Mouse (Mus musculus) E14TG2a.4 (cell line): ENCODE results near the gene Tshz2.

Experiments used
- CTCF ChIP-seq: conservative IDR thresholded peaks from 2 replicates; pipeline ENCODE4 v1.5.1; 2014; ENCODE audit warnings: low read length
- NANOG ChIP-seq: IDR thresholded peaks from 2 replicates; pipeline ENCODE4 v1.6.1; 2014; ENCODE audit warnings: borderline replicate concordance, low read length, mixed read lengths
- POU5F1 ChIP-seq: IDR thresholded peaks from 2 replicates; pipeline ENCODE4 v1.6.1; 2014; ENCODE audit warnings: low read length, borderline replicate concordance

- TF ChIP-seq CTCF (no peak), POU5F1 (no peak), NANOG (no peak)
Measured at GRCm38 (mm10) chr2:170107791-170108190, 475.0 kb downstream of the Tshz2 start.
